Mouse (Mus musculus) cerebellum, adult 11-12 months (tissue): Measurements from ENCODE around the gene Synm.

ENCODE experiments used
- DNase-seq: peaks from one replicate; pipeline ENCODE4 v3.0.0; 2022

Synm gene

GRCm38 (mm10) chr7:67747731-67748305 lies 11.7 kb downstream of the Synm start:
- no peak for DNase-seq

GRCm38 (mm10) chr7:67741706-67742105 lies 17.8 kb downstream of the Synm start:
- DNase-seq = no peak

GRCm38 (mm10) chr7:67740796-67741195 lies 18.7 kb downstream of the Synm start:
- no peak for DNase-seq

- DNase-seq = no peak
Measured at GRCm38 (mm10) chr7:67740382-67740781, 19.2 kb downstream of the Synm start.

- no peak for DNase-seq
Measured at GRCm38 (mm10) chr7:67732276-67732675, 27.3 kb downstream of the Synm start.

GRCm38 (mm10) chr7:67730431-67731110 lies 29.0 kb downstream of the Synm start:
- DNase-seq = no peak

GRCm38 (mm10) chr7:67728809-67729208 lies 30.7 kb downstream of the Synm start:
- no peak for DNase-seq

GRCm38 (mm10) chr7:67728203-67728602 lies 31.3 kb downstream of the Synm start:
- DNase-seq = no peak

- no peak for DNase-seq
Measured at GRCm38 (mm10) chr7:67725016-67725415, 34.5 kb downstream of the Synm start.

- DNase-seq = no peak
Measured at GRCm38 (mm10) chr7:67724536-67724935, 35.0 kb downstream of the Synm start.

- DNase-seq = no peak
Measured at GRCm38 (mm10) chr7:67722163-67722562, 37.4 kb downstream of the Synm start.

GRCm38 (mm10) chr7:67718804-67719203 lies 40.7 kb downstream of the Synm start:
- no peak for DNase-seq

GRCm38 (mm10) chr7:67717520-67717919 lies 42.0 kb downstream of the Synm start:
- DNase-seq = no peak

- no peak for DNase-seq
Measured at GRCm38 (mm10) chr7:67716925-67717324, 42.6 kb downstream of the Synm start.

- no peak for DNase-seq
Measured at GRCm38 (mm10) chr7:67716213-67716878, 43.2 kb downstream of the Synm start.

- no peak for DNase-seq
Measured at GRCm38 (mm10) chr7:67715176-67715575, 44.4 kb downstream of the Synm start.

GRCm38 (mm10) chr7:67713820-67714510 lies 45.6 kb downstream of the Synm start:
- DNase-seq = peak; percentile 24

- DNase-seq = no peak
Measured at GRCm38 (mm10) chr7:67710216-67710615, 49.3 kb downstream of the Synm start.

GRCm38 (mm10) chr7:67708160-67708559 lies 51.4 kb downstream of the Synm start:
- no peak for DNase-seq

- DNase-seq = no peak
Measured at GRCm38 (mm10) chr7:67701252-67701914, 58.2 kb downstream of the Synm start.

GRCm38 (mm10) chr7:67700846-67701245 lies 58.7 kb downstream of the Synm start:
- DNase-seq = no peak

- no peak for DNase-seq
Measured at GRCm38 (mm10) chr7:67699301-67699700, 60.2 kb downstream of the Synm start.
